20 mouse cellular contexts compared by ENCODE assay signal in the genomic region with DNA sequence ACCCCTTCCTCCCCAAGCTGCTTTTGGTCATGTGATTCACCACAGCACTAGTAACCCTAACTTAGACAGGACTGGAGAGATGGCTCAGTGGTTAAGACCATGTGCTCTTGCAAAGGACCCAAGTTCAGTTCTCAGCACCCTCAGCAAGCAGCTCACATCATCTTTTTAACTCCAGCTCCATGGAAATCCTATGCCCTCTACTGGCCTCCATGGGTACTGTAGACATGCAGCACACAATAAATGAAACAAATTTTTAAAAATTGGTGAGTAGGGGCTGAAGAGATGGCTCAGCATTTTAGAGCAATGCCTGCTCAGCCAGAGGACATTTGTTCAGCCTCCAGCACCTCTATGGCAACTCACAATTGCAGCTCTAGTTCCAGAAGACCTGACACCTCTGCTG. TPM values are rescaled to one million over a fixed set of nuclear protein-coding genes. Genes with fewer than 3 reads are reported as not detected.
DNase-seq lines count a peak whose midpoint lies in the region; ATAC-seq and TF ChIP-seq lines count a peak whose summit lies in the region.
"Had no signal": no experiment of that assay in that cellular context is flagged by ENCODE, and none has a peak within 500 bp of the region (broad histone marks: within the 10 kb centered on the region; RNA-seq: fewer than 3 reads in every experiment).

No protein-coding gene starts in this region.

- TF ChIP-seq CTCF in hindbrain, postnatal 0 days (IDR thresholded peaks at IDR 0.05; ENCODE audit: low read depth), result peak; percentile 28
- TF ChIP-seq CTCF in lung, postnatal 0 days (IDR thresholded peaks at IDR 0.05), result peak; percentile 51
- peak; percentile 64 for TF ChIP-seq CTCF in E14TG2a.4 (conservative IDR thresholded peaks at IDR 0.05; ENCODE audit: low read length)
- peak; percentile 53 for TF ChIP-seq CTCF in stomach, postnatal 0 days (IDR thresholded peaks at IDR 0.05; ENCODE audit: low read depth)

- no peak overlapping the region for H3K4me2 ChIP-seq in hindbrain, postnatal 0 days (ENCODE audit: low read depth, low read length)
- H3K4me2 ChIP-seq in hindbrain, embryonic 13.5 days, result no peak overlapping the region
- no peak overlapping the region for H3K4me2 ChIP-seq in lung, postnatal 0 days (replicated peaks; ENCODE audit: low read depth, low read length)
- H3K4me2 ChIP-seq in stomach, postnatal 0 days (replicated peaks; ENCODE audit: low read depth), result no peak overlapping the region
- H3K4me2 ChIP-seq: hindbrain, embryonic 15.5 days; midbrain, embryonic 11.5 days had no signal

- no peaks in the 10 kb centered on the region for H3K36me3 ChIP-seq in hindbrain, postnatal 0 days (ENCODE audit: insufficient read depth, low read length)
- no peaks in the 10 kb centered on the region for H3K36me3 ChIP-seq in hindbrain, embryonic 13.5 days
- H3K36me3 ChIP-seq in lung, postnatal 0 days (ENCODE audit: insufficient read depth, low read length), result no peaks in the 10 kb centered on the region
- no peaks in the 10 kb centered on the region for H3K36me3 ChIP-seq in E14TG2a.4 (ENCODE audit: insufficient read depth, low read length)
- no peaks in the 10 kb centered on the region for H3K36me3 ChIP-seq in stomach, postnatal 0 days (ENCODE audit: control insufficient read depth, insufficient read depth, low read length)
- H3K36me3 ChIP-seq: hindbrain, embryonic 15.5 days had no signal

- H3K27ac ChIP-seq in hindbrain, postnatal 0 days, result no peak overlapping the region
- H3K27ac ChIP-seq in hindbrain, embryonic 13.5 days, result no peak overlapping the region
- no peak overlapping the region for H3K27ac ChIP-seq in lung, postnatal 0 days (ENCODE audit: low read length)
- no peak overlapping the region for H3K27ac ChIP-seq in stomach, postnatal 0 days (replicated peaks)
- H3K27ac ChIP-seq: hindbrain, embryonic 15.5 days had no signal

- H3K9ac ChIP-seq in hindbrain, postnatal 0 days (replicated peaks; ENCODE audit: low read length), result no peak overlapping the region
- H3K9ac ChIP-seq in hindbrain, embryonic 13.5 days, result no peak overlapping the region
- no peak overlapping the region for H3K9ac ChIP-seq in lung, postnatal 0 days (replicated peaks; ENCODE audit: low read depth)
- H3K9ac ChIP-seq in stomach, postnatal 0 days (ENCODE audit: low read length), result no peak overlapping the region
- H3K9ac ChIP-seq: hindbrain, embryonic 15.5 days had no signal

- no peak for DNase-seq in hindbrain, postnatal 0 days (ENCODE audit: low spot score)
- no peak for DNase-seq in lung, postnatal 0 days (ENCODE audit: low spot score)
- DNase-seq in lung, postnatal 25 days (ENCODE audit: low spot score), result no peak
- DNase-seq in stomach, postnatal 0 days (ENCODE audit: low spot score), result peak; percentile 7
- DNase-seq: adrenal gland, postnatal 25 days; cerebellum, adult 9-10 months; heart, postnatal 10 days; lung, postnatal 10 days; right cerebral cortex, postnatal 14 days had no signal

- no peak for TF ChIP-seq EP300 in lung, postnatal 0 days (IDR thresholded peaks at IDR 0.05)
- no peak for TF ChIP-seq EP300 in stomach, postnatal 0 days (optimal IDR thresholded peaks at IDR 0.05)

- H3K4me1 ChIP-seq in hindbrain, postnatal 0 days (ENCODE audit: insufficient read depth, low read length), result no peaks in the 10 kb centered on the region
- no peaks in the 10 kb centered on the region for H3K4me1 ChIP-seq in hindbrain, embryonic 13.5 days (replicated peaks)
- H3K4me1 ChIP-seq in lung, postnatal 0 days (ENCODE audit: insufficient read depth, low read depth, low read length), result no peaks in the 10 kb centered on the region
- H3K4me1 ChIP-seq in E14TG2a.4 (replicated peaks; ENCODE audit: low read depth, low read length), result 0 out of 2 replicates have a peak, but pooled peaks cover 4% of the 10 kb centered on the region
- H3K4me1 ChIP-seq in stomach, postnatal 0 days (replicated peaks; ENCODE audit: control insufficient read depth, insufficient read depth), result no peaks in the 10 kb centered on the region
- H3K4me1 ChIP-seq: hindbrain, embryonic 15.5 days had no signal

- H3K9me3 ChIP-seq in hindbrain, postnatal 0 days (ENCODE audit: low read length), result no peaks in the 10 kb centered on the region
- no peaks in the 10 kb centered on the region for H3K9me3 ChIP-seq in hindbrain, embryonic 13.5 days
- no peaks in the 10 kb centered on the region for H3K9me3 ChIP-seq in lung, postnatal 0 days (ENCODE audit: low read length)
- H3K9me3 ChIP-seq in E14TG2a.4 (ENCODE audit: low read length), result peaks cover 4% of the 10 kb centered on the region
- H3K9me3 ChIP-seq in stomach, postnatal 0 days (ENCODE audit: control insufficient read depth, low read length), result no peaks in the 10 kb centered on the region
- H3K9me3 ChIP-seq: hindbrain, embryonic 15.5 days had no signal

- H3K4me3 ChIP-seq in hindbrain, postnatal 0 days (ENCODE audit: low read length), result no peak overlapping the region
- H3K4me3 ChIP-seq in hindbrain, embryonic 13.5 days, result no peak overlapping the region
- H3K4me3 ChIP-seq in lung, postnatal 0 days (ENCODE audit: low read depth, low read length), result no peak overlapping the region
- no peak overlapping the region for H3K4me3 ChIP-seq in E14TG2a.4 (replicated peaks; ENCODE audit: low read length)
- no peak overlapping the region for H3K4me3 ChIP-seq in stomach, postnatal 0 days (ENCODE audit: low read depth, low read length)
- H3K4me3 ChIP-seq: hindbrain, embryonic 15.5 days had no signal

- ATAC-seq in hindbrain, postnatal 0 days, result no peak
- ATAC-seq in hindbrain, embryonic 13.5 days (ENCODE audit: low FRiP score), result no peak
- ATAC-seq in lung, postnatal 0 days, result no peak
- ATAC-seq in stomach, postnatal 0 days (ENCODE audit: low FRiP score, low TSS enrichment), result no peak
- ATAC-seq in megakaryocyte-erythroid progenitor cell, adult 5-6 weeks (replicated peaks; ENCODE audit: low FRiP score, low TSS enrichment, poor library complexity, severe bottlenecking), result no peak

- no peaks in the 10 kb centered on the region for H3K27me3 ChIP-seq in hindbrain, postnatal 0 days (ENCODE audit: insufficient read depth, low read length)
- H3K27me3 ChIP-seq in hindbrain, embryonic 13.5 days, result no peaks in the 10 kb centered on the region
- no peaks in the 10 kb centered on the region for H3K27me3 ChIP-seq in lung, postnatal 0 days (replicated peaks; ENCODE audit: insufficient read depth, low read length)
- no peaks in the 10 kb centered on the region; the same call in 1 of the 2 replicates for H3K27me3 ChIP-seq in E14TG2a.4 (ENCODE audit: insufficient read depth, low read length)
- no peaks in the 10 kb centered on the region for H3K27me3 ChIP-seq in stomach, postnatal 0 days (ENCODE audit: control insufficient read depth, insufficient read depth, low read length)
- H3K27me3 ChIP-seq: hindbrain, embryonic 15.5 days had no signal

RNA-seq across cellular contexts. Expression of a gene that starts 25.7 kb away (rescaled TPM):
- 27.2 and 45.4 TPM in 2 replicates for total RNA-seq in hindbrain, postnatal 0 days (2014; rRNA removed)
- polyA plus RNA-seq in hindbrain, postnatal 0 days (2015; fragmentation: Nextera tagmentation; extraction: Ambion mirVana), result 35.8 and 40.1 TPM in 2 replicates
- polyA plus RNA-seq in hindbrain, embryonic 13.5 days (2015; fragmentation: Nextera tagmentation; extraction: Ambion mirVana), result 19.0 and 19.9 TPM in 2 replicates
- 485 and 539 TPM in 2 replicates for polyA plus RNA-seq in lung, postnatal 0 days (2015; fragmentation: Nextera tagmentation; extraction: Ambion mirVana)
- polyA plus RNA-seq in stomach, postnatal 0 days (2015; fragmentation: Nextera tagmentation; extraction: Ambion mirVana), result 131 and 134 TPM in 2 replicates
- total RNA-seq in megakaryocyte-erythroid progenitor cell, adult 5-6 weeks (2014; fragmentation: Nextera tagmentation), result 5.4 and 11.3 TPM in 2 replicates
- 5.1 and 31.3 TPM in 2 replicates for total RNA-seq in megakaryocyte-erythroid progenitor cell, adult 5-6 weeks (2017)

RNA-seq across cellular contexts. Expression of a gene that starts 26.3 kb away (rescaled TPM):
- 81.9 and 108 TPM in 2 replicates for total RNA-seq in hindbrain, postnatal 0 days (2014; rRNA removed)
- polyA plus RNA-seq in hindbrain, postnatal 0 days (2015; fragmentation: Nextera tagmentation; extraction: Ambion mirVana), result 148 and 152 TPM in 2 replicates
- 116 and 118 TPM in 2 replicates for polyA plus RNA-seq in hindbrain, embryonic 13.5 days (2015; fragmentation: Nextera tagmentation; extraction: Ambion mirVana)
- 798 and 806 TPM in 2 replicates for polyA plus RNA-seq in lung, postnatal 0 days (2015; fragmentation: Nextera tagmentation; extraction: Ambion mirVana)
- 245 and 254 TPM in 2 replicates for polyA plus RNA-seq in stomach, postnatal 0 days (2015; fragmentation: Nextera tagmentation; extraction: Ambion mirVana)
- total RNA-seq in megakaryocyte-erythroid progenitor cell, adult 5-6 weeks (2014; fragmentation: Nextera tagmentation), result 6.7 and 12.4 TPM in 2 replicates
- total RNA-seq in megakaryocyte-erythroid progenitor cell, adult 5-6 weeks (2017), result 14.4 and 24.5 TPM in 2 replicates

RNA-seq across cellular contexts. Expression of a gene that starts 44.4 kb away (rescaled TPM):
- not detected in 2 replicates for total RNA-seq in hindbrain, postnatal 0 days (2014; rRNA removed)
- polyA plus RNA-seq in hindbrain, postnatal 0 days (2015; fragmentation: Nextera tagmentation; extraction: Ambion mirVana), result not detected in 2 replicates
- polyA plus RNA-seq in hindbrain, embryonic 13.5 days (2015; fragmentation: Nextera tagmentation; extraction: Ambion mirVana), result not detected in 2 replicates
- polyA plus RNA-seq in lung, postnatal 0 days (2015; fragmentation: Nextera tagmentation; extraction: Ambion mirVana), result 0.31 and 0.61 TPM in 2 replicates
- 0.07 and 0.10 TPM in 2 replicates for polyA plus RNA-seq in stomach, postnatal 0 days (2015; fragmentation: Nextera tagmentation; extraction: Ambion mirVana)
- 6.4 and 19.7 TPM in 2 replicates for total RNA-seq in megakaryocyte-erythroid progenitor cell, adult 5-6 weeks (2014; fragmentation: Nextera tagmentation)
- total RNA-seq in megakaryocyte-erythroid progenitor cell, adult 5-6 weeks (2017), result 0.88 and 6.2 TPM in 2 replicates
- total RNA-seq: layer of hippocampus, adult 8-10 months had no signal
- polyA plus RNA-seq: embryonic facial prominence, embryonic 14.5 days; forebrain, embryonic 11.5 days; hindbrain, embryonic 15.5 days; kidney, embryonic 14.5 days; midbrain, embryonic 11.5 days had no signal

RNA-seq across cellular contexts. Expression of a gene that starts 57.7 kb away (rescaled TPM):
- 0.42 TPM in 1 of 2 replicates, not detected in the other for total RNA-seq in hindbrain, postnatal 0 days (2014; rRNA removed)
- 0.06 and 0.11 TPM in 2 replicates for polyA plus RNA-seq in hindbrain, postnatal 0 days (2015; fragmentation: Nextera tagmentation; extraction: Ambion mirVana)
- polyA plus RNA-seq in hindbrain, embryonic 13.5 days (2015; fragmentation: Nextera tagmentation; extraction: Ambion mirVana), result not detected in 2 replicates
- polyA plus RNA-seq in lung, postnatal 0 days (2015; fragmentation: Nextera tagmentation; extraction: Ambion mirVana), result 4.4 and 4.9 TPM in 2 replicates
- polyA plus RNA-seq in stomach, postnatal 0 days (2015; fragmentation: Nextera tagmentation; extraction: Ambion mirVana), result not detected in 2 replicates
- total RNA-seq in megakaryocyte-erythroid progenitor cell, adult 5-6 weeks (2014; fragmentation: Nextera tagmentation), result 0.30 TPM in 1 of 2 replicates, not detected in the other
- not detected in 2 replicates for total RNA-seq in megakaryocyte-erythroid progenitor cell, adult 5-6 weeks (2017)
- total RNA-seq: adrenal gland, postnatal 25 days; gastrocnemius, adult 18-20 months; heart, adult 8-10 months; heart, postnatal 10 days; layer of hippocampus, adult 8-10 months had no signal
- polyA plus RNA-seq: forebrain, embryonic 11.5 days; hindbrain, embryonic 15.5 days; midbrain, embryonic 11.5 days had no signal
